Mouse (Mus musculus) megakaryocyte, adult 5-6 weeks (primary cell): ENCODE data around the gene Nrn1. TPM values are rescaled to one million over a fixed set of nuclear protein-coding genes. Genes with fewer than 3 reads are reported as not detected.

Experiments used
- ATAC-seq: 2 replicates; pipeline ENCODE4 v1.8.0; 2016; ENCODE audit warnings: mild to moderate bottlenecking, inconsistent platforms; ENCODE audit not compliant: poor library complexity, severe bottlenecking
- total RNA-seq, 2 experiments: library from RNA; stranded (forward) in 1 of 2; stranded (reverse) in 1 of 2; fragments of 153-499, 151-499 nt in 1 of 2; fragments of 221-1000, 200-1000 nt in 1 of 2; gene quantifications; 2 replicates each; pipeline versions ENCODE4 v1.2.3 to v1.2.4; 2015 to 2017

The Nrn1 gene
- total RNA-seq, 2 experiments from 2014 or later, result not detected

DNA sequence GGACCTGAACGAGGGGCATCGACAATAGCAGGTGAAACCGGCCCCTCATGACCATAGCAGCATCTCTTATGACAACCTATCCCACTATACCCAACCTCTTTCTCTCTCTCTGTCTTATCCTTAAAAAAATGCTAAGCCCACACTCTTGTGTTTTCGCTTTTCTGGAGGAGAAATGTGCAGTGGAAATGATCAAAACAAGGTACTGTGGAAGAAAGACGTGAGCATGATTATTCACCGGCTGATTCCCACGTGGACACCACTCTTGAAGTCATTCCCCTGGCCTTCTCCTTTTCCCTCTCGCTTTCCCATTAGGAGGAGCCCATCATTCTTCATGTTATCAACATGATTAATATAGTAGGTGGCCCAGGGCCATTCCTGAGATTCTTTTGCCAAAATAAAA lies 9.1 kb downstream of the Nrn1 start:
- no peak for ATAC-seq

DNA sequence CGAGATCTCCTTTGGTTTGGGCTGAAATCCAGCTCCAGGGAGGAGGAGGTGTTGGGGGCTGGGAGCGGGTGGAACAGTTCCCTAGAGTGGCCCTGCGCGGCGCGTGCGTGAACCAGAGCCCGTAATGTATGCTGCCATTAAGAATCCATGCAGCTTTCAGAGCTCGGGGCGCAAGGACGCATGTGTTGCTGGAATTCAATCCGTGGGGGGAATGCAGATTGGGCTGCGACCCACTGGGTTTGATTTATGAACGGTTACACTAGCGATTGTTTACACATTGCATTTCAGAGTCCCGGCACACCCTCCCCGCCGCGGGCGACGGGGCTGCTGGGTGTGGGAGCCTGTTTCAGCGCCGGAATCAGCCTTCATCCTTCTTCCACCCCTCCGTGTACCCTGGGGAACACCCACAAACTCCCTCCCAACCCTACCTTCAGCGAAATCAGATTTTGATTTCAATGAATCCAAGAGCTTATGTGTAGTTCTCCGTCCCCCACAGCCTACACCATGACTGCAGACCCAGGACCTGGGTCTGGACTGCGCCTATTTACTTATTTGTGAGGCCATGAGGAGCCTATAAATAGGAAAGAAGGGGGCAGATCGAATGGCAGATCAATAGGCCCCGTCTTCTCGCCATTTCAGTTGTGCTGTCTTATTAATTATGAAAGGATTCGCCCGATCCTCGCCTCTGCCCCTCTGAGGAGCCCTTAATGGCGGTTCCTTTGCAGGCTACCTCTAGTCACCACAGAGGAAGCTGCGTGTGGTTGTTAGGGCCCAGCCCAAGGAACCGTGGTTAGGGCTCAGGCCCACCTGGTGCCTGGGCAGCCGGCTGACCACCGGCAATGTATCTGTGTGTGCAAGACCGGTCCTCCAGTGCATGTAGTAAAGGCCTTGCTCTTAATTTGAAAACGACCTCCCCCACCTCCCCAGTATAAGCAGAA lies 10.1 kb downstream of the Nrn1 start:
- no peak for ATAC-seq

DNA sequence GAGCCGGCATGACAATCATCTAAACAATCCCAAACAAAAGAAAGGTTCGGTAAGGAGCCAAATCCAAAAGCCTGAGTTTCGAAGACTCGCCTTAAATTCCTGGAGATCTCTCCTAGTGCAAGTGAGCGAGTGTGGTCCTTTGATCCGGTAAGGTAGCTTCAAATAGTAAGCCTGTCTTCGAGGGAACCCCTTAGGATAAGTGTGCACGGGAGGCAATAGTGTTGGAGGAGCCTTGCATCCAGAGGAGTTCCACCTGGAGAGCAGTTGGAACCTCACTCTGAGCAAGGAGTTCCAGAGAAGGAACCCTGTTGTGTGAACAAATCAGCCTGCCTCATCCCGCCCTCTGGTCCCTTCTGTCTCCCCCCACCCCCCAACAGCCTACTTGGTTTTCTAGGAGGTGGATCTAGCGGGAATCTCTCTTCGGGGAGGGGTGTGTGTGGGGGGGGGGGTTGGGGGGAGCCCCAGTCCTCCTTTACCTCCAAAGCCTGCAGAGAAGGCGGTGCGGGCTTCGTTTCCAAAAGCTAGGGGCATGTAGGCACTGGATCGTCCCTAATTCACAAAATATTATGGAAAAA lies 11.1 kb downstream of the Nrn1 start:
- no peak for ATAC-seq

DNA sequence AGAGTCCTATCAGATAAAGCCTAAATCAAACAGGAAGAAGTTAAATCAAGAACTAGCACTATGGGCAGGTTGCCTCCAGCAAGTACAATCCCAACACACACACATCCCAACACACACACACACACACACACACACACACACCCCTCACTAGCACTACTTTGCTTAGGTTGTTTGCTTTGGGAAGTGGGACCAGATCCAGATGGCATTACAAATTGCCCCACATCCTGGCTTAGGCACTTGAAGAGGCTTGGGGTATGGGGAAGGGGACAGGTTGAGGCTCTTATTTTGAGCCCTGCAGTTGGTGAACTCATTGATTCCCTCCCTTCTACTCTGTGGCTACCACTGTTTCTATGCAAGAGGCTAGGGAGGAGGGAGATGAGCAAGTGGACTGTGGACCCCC lies 12.6 kb downstream of the Nrn1 start:
- no peak for ATAC-seq

DNA sequence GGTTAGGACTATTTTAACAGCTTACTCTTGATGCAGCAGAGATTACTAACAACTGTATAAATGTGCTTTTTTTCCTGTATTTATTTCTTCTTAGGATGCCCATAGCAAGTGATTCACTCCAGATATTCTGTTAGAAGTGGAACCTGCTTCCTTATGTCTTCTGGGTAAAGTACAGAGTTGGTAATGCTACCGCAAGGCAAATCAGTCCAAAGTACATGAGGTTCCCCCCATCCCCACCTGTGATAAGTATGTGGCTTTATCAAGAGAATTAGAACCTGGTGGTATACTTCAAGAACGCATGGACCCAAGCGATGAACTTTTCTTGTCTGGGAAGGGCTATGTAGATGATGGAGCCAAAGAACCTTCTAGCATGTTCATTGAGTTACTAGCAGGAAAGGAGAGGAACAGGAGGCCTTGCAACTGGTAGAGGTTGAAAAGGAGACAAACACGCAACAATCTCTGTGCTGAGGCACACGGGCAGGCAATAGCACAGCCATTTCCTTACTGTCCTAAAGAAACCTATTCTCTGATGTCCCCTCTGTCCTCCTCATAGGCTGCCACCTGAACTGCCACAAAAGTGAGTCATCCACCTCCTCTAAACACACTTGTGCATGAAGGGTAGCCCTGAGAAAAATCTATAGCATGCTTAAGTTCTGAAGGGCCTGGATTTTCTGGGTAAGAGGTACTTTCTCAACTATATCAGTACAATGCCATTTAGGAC lies 14.5 kb downstream of the Nrn1 start:
- ATAC-seq, result no peak

DNA sequence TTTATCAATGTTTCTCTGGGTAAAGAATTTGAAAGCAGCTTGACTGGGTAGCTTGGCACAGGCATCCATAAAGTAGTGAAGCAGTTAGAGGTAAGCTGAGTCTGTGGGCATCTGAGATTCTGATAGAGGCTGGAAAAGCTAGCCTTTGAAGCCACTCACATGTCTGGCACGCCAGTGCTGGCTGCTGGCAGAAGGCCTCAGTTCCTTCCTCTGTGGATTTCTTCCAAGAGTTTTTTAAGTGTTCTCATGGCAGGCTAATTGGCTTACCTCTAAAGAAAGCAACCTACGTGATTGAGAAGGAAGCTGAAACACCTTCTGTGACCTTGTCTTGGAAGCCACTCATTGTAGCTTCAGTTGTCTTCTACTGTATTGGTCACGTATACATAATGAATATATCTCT lies 17.6 kb downstream of the Nrn1 start:
- no peak for ATAC-seq

DNA sequence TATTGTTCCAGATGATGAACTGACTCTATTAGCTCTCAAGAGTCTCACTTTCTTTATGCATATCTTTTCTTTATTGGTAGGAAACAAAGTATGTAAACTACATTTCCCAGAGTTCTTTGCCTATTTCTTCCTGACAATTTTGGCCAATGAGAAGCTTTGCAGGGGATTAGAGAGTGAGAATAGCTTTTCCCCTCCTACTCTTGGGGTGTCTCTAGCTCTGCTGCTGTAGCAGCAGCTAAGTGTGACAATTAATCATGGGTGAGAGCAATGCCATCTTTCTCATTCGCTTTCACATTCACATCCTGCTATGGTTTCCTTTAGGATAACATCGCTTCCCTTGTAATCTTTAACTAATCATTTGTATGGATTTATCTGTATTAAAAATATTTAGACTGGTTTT lies 18.2 kb downstream of the Nrn1 start:
- ATAC-seq, result no peak

DNA sequence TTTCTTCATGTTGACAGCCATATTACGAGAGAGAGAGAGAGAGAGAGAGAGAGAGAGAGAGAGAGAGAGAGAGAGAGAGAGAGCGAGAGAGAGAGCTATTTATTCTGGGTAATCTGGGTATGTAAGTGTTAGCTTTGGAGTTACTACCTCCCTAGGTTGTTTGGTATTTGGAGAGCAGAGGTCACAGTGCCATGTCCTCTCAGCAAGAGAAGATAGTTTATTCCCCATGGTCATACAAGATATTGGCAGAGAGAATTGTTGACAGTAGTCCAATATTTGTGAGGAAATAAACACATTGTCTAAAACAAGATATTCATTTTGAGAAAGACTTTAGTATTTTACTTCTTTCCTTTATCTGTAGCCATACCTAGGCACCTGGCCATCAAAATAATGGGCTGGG lies 20.8 kb downstream of the Nrn1 start:
- ATAC-seq, result no peak

DNA sequence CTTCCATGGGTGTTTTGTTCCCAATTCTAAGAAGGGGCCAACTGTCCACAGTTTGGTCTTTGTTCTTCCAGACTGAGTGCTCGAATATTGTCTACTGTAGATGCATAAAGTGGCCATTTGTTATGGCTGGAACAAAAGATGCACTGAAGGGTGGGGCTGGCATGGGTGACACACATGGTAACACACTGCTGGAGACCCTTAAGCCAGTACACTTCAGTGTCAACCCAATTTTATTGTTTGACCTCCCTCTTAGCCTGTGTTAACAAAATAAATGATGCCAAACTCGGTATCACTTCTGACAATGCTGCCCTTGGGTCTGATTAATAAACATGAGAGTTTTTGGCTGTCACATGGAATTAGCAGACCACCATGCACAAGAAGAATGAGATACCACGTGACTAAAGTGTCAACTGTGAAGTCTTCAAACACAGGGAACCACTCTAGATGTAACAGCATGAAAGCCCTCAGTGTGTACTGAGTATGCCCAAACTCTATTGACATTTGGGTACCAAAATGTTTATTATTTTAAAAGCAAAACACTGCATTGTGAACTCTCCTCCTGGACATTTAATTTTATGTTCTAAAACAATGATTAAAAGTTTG lies 27.7 kb downstream of the Nrn1 start:
- no peak for ATAC-seq

DNA sequence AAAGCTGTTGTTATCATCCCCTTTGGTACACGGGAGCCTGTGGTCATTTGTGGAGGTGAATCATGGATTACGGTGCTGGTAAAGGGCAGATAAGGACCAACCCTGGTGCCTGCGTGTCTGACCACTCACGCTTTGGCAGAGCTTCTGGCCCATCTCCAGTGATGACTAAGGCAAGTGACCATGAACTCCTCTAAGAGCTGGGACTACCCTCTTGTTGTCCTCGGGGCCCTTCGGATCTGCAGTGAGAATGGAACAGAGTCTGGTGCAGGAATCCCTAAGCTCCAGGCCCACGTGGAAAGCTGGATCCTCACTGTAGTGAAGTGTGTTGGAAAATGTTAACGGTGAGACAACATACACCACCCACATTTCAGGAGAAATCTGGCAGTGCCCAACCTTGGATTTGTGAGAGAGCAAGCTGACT lies 38.6 kb downstream of the Nrn1 start:
- ATAC-seq, result no peak

DNA sequence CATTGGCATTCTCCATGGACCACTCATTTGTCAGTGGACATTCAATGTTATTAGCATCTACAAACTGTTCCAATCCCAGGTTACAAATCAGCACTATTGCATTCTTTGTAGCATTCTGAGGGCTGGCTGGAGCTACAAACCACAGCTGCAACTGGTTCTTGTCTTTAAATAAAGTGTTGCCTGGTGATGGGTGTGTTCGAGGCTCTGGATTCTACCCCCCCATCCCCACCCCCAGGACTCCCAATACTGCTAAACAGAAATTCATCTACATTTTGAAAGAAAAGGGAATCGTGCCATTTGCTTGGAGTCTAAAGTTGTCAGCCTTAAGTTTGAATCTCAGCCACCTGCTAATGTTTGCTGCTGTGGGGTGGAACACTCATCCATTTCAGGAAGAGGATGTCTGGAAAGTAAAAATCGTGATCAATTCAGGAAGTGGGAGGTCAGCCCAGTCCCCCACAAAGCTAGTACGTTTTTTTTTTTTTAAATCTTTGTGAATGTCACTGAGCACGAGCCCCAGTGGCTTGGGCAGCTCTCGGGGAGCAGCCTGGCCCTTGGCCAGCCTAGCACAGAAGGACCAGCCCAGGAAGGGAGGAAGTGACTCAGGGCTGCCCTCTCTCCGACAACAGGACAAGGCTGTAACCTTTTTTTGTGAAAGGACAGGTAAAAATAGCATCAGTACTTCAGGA lies 39.3 kb downstream of the Nrn1 start:
- ATAC-seq, result no peak

DNA sequence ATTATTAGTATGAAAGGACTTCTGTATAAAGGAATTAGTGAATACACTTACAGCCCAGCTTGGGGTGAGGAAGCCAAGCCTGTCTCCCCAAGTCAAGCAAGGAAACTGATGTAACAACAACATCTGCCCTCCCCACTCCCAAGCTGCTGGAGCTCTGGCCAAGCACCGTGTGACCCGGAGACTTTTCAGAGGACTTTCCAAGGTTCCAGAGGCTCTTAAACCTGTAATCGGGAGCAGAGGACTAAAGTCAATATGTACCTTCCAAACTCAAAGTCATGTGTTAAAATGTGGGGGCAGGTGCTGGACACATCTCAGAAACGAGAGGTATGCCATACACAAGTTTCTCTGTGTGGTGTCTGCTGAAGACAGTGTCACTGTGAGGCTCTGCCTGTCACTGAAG lies 51.4 kb downstream of the Nrn1 start:
- no peak for ATAC-seq

DNA sequence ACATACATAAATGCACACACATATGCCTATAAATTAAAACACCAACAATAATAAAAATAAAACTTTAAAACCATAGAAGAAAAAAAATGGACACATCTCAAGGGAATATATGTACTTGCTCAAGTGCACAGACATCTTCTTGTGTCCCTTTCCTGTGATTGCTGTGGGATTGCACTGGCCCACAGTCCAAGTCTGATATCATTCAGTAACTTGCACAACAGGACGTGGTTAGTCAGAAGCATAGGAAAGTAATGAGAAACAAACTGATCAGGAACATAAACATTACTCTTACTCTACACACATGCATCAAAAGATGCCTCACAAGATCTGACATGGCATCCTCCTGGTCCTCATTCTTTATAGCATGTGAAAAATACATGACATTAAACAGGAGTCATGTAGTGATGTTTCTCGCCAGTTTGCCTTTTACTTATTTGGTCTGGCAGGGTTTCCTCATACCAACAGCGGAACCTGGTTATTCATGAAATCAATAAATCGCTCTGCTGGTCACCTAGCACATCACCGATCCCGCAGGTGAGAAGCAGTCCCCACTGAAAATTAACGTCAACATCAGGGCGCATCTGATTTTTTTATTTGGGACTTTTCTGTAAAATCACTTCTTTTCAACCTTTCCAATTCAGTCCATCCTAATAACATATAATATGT lies 54.1 kb downstream of the Nrn1 start:
- ATAC-seq, result no peak

DNA sequence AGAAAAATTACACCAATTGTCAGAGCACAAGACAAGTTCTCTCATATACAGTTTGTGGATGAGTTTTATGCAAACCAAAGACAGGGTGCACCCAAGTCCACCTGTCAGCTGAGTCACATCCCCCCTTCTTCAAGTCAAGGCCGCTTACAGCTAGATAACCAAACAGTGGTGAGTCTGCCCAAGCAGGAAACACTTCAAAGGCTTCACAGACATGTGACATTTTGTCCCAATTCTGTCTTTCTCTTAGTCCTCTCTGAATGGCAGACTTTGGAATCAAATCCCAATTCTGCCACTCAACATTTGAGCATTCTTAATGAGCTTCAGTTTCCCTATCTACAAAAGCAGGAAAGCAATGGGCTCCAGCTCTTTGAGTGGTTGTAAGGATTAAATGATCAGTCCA lies 55.6 kb downstream of the Nrn1 start:
- no peak for ATAC-seq
